Mouse (Mus musculus) liver, embryonic 13.5 days (tissue): ENCODE results near the gene Krt76. TPM values are rescaled to one million over a fixed set of nuclear protein-coding genes. Genes with fewer than 3 reads are reported as not detected.

ENCODE experiments used
- ATAC-seq: fragments of 200-750 bp; cut with Nextera tagmentation; 2 replicates; pipeline ENCODE4 v1.8.0; 2017; ENCODE audit warnings: low read depth, mild to moderate bottlenecking, moderate number of reproducible peaks, moderate library complexity
- DNase-seq: peaks from one replicate; pipeline ENCODE4 v3.0.0; 2022
- H3K27ac ChIP-seq: fragments of 300-500 bp; sonication (generic); 2 replicates; pipeline ENCODE4 v1.5.1; 2015; ENCODE audit warnings: moderate library complexity, mild to moderate bottlenecking, inconsistent platforms
- H3K27me3 ChIP-seq: fragments of 300-500 bp; sonication (generic); 2 replicates; pipeline ENCODE4 v1.6.1; 2015; ENCODE audit warnings: mild to moderate bottlenecking, inconsistent platforms
- H3K36me3 ChIP-seq: fragments of 300-500 bp; sonication (generic); 2 replicates; pipeline ENCODE4 v1.6.1; 2015; ENCODE audit warnings: mild to moderate bottlenecking, inconsistent platforms
- H3K4me1 ChIP-seq: fragments of 300-500 bp; sonication (generic); replicated peaks from 2 replicates; pipeline ENCODE4 v1.6.1; 2015; ENCODE audit warnings: inconsistent platforms
- H3K4me2 ChIP-seq: fragments of 300-500 bp; sonication (generic); 2 replicates; pipeline ENCODE4 v1.6.1; 2015; ENCODE audit warnings: inconsistent platforms, mild to moderate bottlenecking, moderate library complexity
- H3K4me3 ChIP-seq: fragments of 300-500 bp; sonication (generic); replicated peaks from 2 replicates; pipeline ENCODE4 v1.5.1; 2015; ENCODE audit warnings: mild to moderate bottlenecking, inconsistent platforms
- H3K9ac ChIP-seq: fragments of 300-500 bp; sonication (generic); 2 replicates; pipeline ENCODE4 v1.6.1; 2015; ENCODE audit warnings: mild to moderate bottlenecking, inconsistent platforms
- H3K9me3 ChIP-seq: fragments of 300-500 bp; sonication (generic); replicated peaks from 2 replicates; pipeline ENCODE4 v1.6.1; 2016; ENCODE audit warnings: inconsistent platforms
- WGBS: fragments of 180-500 bp; shearing (Covaris S2); methylation state at CpG from one replicate; pipeline ENCODE4 v1.1.7; 2015; ENCODE audit not compliant: insufficient replicate concordance; 5-methylcytosine and 5-hydroxymethylcytosine counted together
- polyA plus RNA-seq: library from polyadenylated mRNA; unstranded; fragments of >200 nt; fragmentation: Nextera tagmentation; extraction: Ambion mirVana; gene quantifications from 2 replicates; pipeline ENCODE4 v1.2.1, GENCODE M21; 2015

Gene Krt76
- polyA plus RNA-seq, 1 experiment from 2014 or later = not detected

DNA sequence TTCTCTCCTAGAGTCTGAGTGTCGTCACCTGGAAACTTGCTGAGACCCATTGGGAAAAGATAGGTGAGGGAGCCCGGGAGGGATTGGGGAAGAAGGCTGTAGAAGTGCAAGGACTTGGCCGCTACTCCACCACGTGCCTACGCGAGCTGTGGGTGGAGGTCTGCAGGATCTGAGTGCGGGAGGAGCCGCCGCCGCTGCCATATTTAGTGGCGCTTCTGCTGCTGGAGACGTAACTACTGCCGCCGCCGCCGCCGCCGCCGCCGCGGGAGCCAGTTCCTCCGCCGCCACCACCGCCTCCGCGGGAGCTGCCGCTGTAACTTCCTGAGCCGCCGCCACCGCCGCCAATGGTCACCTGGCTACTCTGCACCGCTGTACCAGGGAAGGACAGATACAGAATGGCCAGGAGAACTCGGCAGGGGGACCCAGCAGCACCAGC is 33.0 kb downstream of the Krt76 start:
- H3K36me3 ChIP-seq = no peaks in the 10 kb centered on the region
- ATAC-seq (no peak), DNase-seq (no peak)
- no peak overlapping the region; the same call in 1 of the 2 replicates for H3K9ac ChIP-seq
- H3K4me1 ChIP-seq = no peaks in the 10 kb centered on the region
- H3K9me3 ChIP-seq = no peaks in the 10 kb centered on the region
- peaks cover 73% of the 10 kb centered on the region for H3K27me3 ChIP-seq
- under 1% methylated on average over 33 of the region's 33 CpGs for WGBS
- peak overlapping the region; percentile 36 for H3K4me3 ChIP-seq
- H3K4me2 ChIP-seq = peak overlapping the region; percentile 58
- H3K27ac ChIP-seq = no peak overlapping the region

GRCm38 (mm10) chr15:101858673-101859425 is 33.9 kb downstream of the Krt76 start:
- Histone ChIP-seq H3K4me3 (no peak overlapping the region), H3K36me3 (no peaks in the 10 kb centered on the region), H3K27me3 (peaks cover 80% of the 10 kb centered on the region), H3K9ac (no peak overlapping the region), H3K27ac (no peak overlapping the region), H3K9me3 (no peaks in the 10 kb centered on the region), H3K4me1 (no peaks in the 10 kb centered on the region), H3K4me2 (0 out of 2 replicates have a peak overlapping the region, but pooled peaks have one; percentile 58)
- no peak for ATAC-seq
- no peak for DNase-seq
- 9% methylated on average over 11 of the region's 11 CpGs for WGBS

DNA sequence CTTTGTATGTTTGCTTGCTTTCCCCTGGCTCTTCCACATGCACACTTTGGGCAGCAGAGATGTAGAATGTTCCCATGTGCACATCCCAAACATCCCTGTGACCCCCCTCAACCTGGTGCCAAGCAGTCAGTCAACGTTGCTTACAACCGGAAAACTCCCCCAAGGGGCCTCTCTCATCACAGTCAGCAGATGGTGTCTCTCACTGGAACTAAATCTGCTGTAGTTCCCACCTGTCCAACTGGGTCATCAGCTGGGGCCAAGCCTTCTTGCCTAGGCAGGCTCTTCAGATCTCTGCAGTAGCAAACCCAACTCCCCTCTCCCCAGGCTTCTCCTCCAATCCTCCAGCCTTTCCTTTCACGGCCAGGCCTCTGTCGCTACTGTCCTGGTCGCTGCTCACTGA is 36.0 kb downstream of the Krt76 start:
- ATAC-seq = no peak
- Histone ChIP-seq H3K36me3 (no peaks in the 10 kb centered on the region), H3K9me3 (no peaks in the 10 kb centered on the region), H3K9ac (no peak overlapping the region), H3K4me1 (no peaks in the 10 kb centered on the region), H3K4me3 (no peak overlapping the region), H3K27me3 (peaks cover 85% of the 10 kb centered on the region), H3K4me2 (no peak overlapping the region), H3K27ac (no peak overlapping the region)
- no peak for DNase-seq
- 41% methylated on average over 5 of the region's 5 CpGs for WGBS

DNA sequence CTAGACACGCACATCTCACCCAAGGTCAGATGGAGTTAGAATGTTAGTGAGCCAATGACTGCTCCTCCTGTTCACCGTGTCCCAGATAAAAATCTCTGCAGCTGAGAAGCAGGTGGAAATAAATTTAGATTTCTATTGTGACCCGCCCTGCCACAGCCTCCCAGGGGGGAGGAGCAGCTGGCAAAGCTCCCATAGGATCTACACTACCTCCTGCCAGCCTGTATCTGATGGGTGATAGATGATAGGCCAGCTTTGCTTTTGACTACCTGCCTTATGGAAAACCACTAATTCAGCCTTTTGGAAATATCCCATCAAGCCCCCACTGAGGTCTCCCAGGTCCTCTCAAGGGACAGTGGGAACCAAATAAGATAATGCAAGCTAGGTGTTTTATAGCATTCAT is 37.0 kb downstream of the Krt76 start:
- DNase-seq = no peak
- no peak overlapping the region for H3K4me2 ChIP-seq
- no peak for ATAC-seq
- H3K4me1 ChIP-seq = no peaks in the 10 kb centered on the region
- no peaks in the 10 kb centered on the region for H3K36me3 ChIP-seq
- no peak overlapping the region for H3K27ac ChIP-seq
- H3K9me3 ChIP-seq = no peaks in the 10 kb centered on the region
- H3K27me3 ChIP-seq = peaks cover 84% of the 10 kb centered on the region
- H3K9ac ChIP-seq = no peak overlapping the region
- H3K4me3 ChIP-seq = no peak overlapping the region
- 54% methylated on average over 3 of the region's 3 CpGs for WGBS

- Histone ChIP-seq H3K9me3 (no peaks in the 10 kb centered on the region), H3K36me3 (no peaks in the 10 kb centered on the region), H3K4me3 (no peak overlapping the region), H3K27ac (no peak overlapping the region), H3K4me1 (no peaks in the 10 kb centered on the region), H3K9ac (no peak overlapping the region), H3K4me2 (no peak overlapping the region), H3K27me3 (peaks cover 70% of the 10 kb centered on the region)
- WGBS = 18% methylated on average over 5 of the region's 5 CpGs
- ATAC-seq = no peak
- DNase-seq = no peak
Measured at GRCm38 (mm10) chr15:101854294-101854693, 38.4 kb downstream of the Krt76 start.

- no peaks in the 10 kb centered on the region for H3K9me3 ChIP-seq
- ATAC-seq = no peak
- H3K9ac ChIP-seq = no peak overlapping the region
- H3K4me3 ChIP-seq = no peak overlapping the region
- peaks cover 62% of the 10 kb centered on the region for H3K27me3 ChIP-seq
- no peak overlapping the region for H3K27ac ChIP-seq
- WGBS = 19% methylated on average over 5 of the region's 5 CpGs
- DNase-seq = no peak
- no peaks in the 10 kb centered on the region for H3K4me1 ChIP-seq
- no peak overlapping the region for H3K4me2 ChIP-seq
- H3K36me3 ChIP-seq = no peaks in the 10 kb centered on the region
Measured at GRCm38 (mm10) chr15:101852571-101852970, 40.1 kb downstream of the Krt76 start.

DNA sequence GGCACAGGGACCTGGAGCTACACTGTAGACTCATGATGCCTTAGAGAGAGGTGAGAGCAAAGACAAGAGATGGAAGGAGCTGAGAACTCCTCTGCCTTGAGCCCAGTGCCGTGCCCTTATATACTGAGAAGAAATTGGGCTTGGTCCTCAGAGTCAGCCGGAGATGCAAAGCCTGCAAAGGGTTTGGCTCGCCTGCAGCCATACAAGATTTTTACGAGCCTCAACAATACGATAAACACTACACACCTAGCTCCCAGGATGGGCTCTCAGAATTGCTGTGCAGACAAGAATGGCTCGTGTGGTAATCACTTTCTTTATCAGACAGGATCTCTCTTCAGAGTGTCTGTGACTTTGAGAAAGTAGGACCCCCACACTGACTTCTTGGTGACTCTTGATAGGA is 42.0 kb downstream of the Krt76 start, which contains the start of gene Krt1:
TSS of gene Krt1 (minus strand) at position 101 of the 400 bp plus-strand sequence.
- no peak within 1 kb of the TSS for H3K27ac ChIP-seq
- H3K36me3 ChIP-seq = no peaks in the 10 kb centered on the region
- no peak within 1 kb of the TSS for H3K4me3 ChIP-seq
- H3K4me2 ChIP-seq = no peak within 1 kb of the TSS
- no peaks in the 10 kb centered on the region for H3K9me3 ChIP-seq
- DNase-seq (no peak), ATAC-seq (no peak)
- no peaks in the 10 kb centered on the region for H3K4me1 ChIP-seq
- no peak within 1 kb of the TSS for H3K9ac ChIP-seq
- 54% methylated on average over 6 of the region's 6 CpGs for WGBS
- H3K27me3 ChIP-seq = peaks cover 65% of the 10 kb centered on the region

DNA sequence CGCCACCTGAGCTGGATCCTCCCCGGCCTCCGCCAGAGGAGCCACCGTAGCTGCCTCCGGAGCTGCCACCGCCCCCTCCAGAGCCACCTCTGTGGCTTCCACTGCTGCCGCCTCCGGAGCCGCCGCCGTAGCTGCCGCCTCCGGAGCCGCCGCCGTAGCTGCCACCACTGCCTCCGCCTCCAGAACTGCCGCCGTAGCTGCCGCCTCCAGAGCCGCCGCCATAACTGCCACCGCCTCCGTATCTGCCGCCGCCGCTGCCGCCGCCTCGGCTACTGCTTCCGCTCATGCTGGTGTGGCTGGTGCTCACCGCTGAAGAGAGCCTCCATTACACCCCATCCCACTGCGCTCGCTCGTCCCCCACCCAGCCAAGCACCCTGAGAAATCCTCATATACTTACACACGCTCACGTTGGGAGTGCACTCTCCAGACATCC is 46.7 kb downstream of the Krt76 start:
- ATAC-seq = no peak

GRCm38 (mm10) chr15:101843192-101843591 is 49.5 kb downstream of the Krt76 start:
- no peak overlapping the region for H3K4me3 ChIP-seq
- H3K4me1 ChIP-seq = no peaks in the 10 kb centered on the region
- no peaks in the 10 kb centered on the region for H3K36me3 ChIP-seq
- peaks cover 54% of the 10 kb centered on the region for H3K27me3 ChIP-seq
- H3K27ac ChIP-seq = no peak overlapping the region
- no peak overlapping the region for H3K4me2 ChIP-seq
- 51% methylated on average over 9 of the region's 9 CpGs for WGBS
- ATAC-seq (no peak), DNase-seq (no peak)
- H3K9me3 ChIP-seq = no peaks in the 10 kb centered on the region
- H3K9ac ChIP-seq = no peak overlapping the region

More for the DNA sequence above, 46.7 kb downstream of the Krt76 start:
- peak overlapping the region; percentile 59 for H3K4me2 ChIP-seq
- H3K36me3 ChIP-seq = no peaks in the 10 kb centered on the region
- H3K27me3 ChIP-seq = peaks cover 59% of the 10 kb centered on the region
- no peak overlapping the region for H3K9ac ChIP-seq
- H3K4me1 ChIP-seq = no peaks in the 10 kb centered on the region
- peak overlapping the region; percentile 38 for H3K4me3 ChIP-seq
- H3K9me3 ChIP-seq = no peaks in the 10 kb centered on the region
- under 1% methylated on average over 37 of the region's 37 CpGs for WGBS
- H3K27ac ChIP-seq = no peak overlapping the region
- DNase-seq = no peak

DNA sequence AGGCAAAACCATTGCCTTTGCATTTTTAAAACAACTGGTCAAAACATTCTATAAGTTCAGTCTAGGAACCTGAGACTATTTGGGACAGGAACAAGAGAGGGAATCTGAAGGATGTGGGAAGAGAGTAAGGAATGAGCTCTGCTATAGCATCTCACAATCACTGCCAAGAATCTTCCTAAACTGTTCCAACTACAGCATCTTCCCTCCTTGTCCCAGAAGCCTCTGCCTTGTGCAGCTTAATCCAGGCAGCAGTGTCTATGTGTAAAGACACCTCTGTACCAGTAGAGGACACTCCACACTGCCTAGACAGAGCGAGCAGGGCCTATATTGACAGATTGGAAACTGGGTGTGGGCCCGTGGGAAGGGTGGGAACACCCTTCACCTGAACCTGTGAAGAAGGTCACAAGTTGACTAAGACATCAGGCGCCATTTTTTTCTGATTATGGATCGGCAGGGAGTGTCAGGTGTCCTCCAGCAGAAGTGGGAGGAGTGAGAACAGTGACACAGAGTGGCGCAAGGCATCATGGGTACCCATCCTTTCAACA is 57.9 kb downstream of the Krt76 start:
- DNase-seq = no peak
- no peak overlapping the region for H3K4me3 ChIP-seq
- no peak overlapping the region for H3K4me2 ChIP-seq
- WGBS = 50% methylated on average over 5 of the region's 5 CpGs
- H3K9me3 ChIP-seq = no peaks in the 10 kb centered on the region
- no peaks in the 10 kb centered on the region for H3K36me3 ChIP-seq
- no peaks in the 10 kb centered on the region for H3K27me3 ChIP-seq
- H3K9ac ChIP-seq = no peak overlapping the region
- H3K4me1 ChIP-seq = no peaks in the 10 kb centered on the region
- no peak overlapping the region for H3K27ac ChIP-seq
- ATAC-seq = no peak
